In the genomic region with DNA sequence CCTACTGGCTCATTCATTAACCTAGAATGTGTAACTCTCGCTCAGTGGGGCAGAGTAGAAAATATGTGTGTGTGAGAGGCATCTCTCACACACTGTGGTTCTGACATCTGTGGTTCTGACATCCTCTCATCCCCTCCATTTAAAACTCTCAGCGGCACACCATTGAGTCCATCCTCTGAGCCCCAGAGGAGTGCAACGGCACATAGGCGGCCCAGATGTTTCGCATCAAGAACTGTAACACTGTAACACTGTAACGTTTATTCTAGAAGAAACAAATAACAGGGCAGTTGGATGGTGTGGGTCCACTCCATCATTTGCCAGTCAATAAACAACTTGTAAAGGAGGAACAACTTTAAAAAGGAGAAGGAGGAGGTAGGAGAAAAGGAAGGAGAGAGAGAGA, we compare ENCODE assay signal across 15 mouse cellular contexts.
"Had no signal": no experiment of that assay in that cellular context is flagged by ENCODE, and none has a peak within 500 bp of the region (broad histone marks: within the 10 kb centered on the region; RNA-seq: fewer than 3 reads in every experiment).

No protein-coding gene starts in this region.

- H3K9ac ChIP-seq: neural tube, embryonic 15.5 days; stomach, embryonic 15.5 days had no signal

- H3K27me3 ChIP-seq: neural tube, embryonic 15.5 days; stomach, embryonic 15.5 days had no signal

- H3K27ac ChIP-seq: neural tube, embryonic 15.5 days; stomach, embryonic 15.5 days; stomach, postnatal 0 days had no signal

- H3K4me2 ChIP-seq: neural tube, embryonic 15.5 days; stomach, embryonic 15.5 days had no signal

- H3K36me3 ChIP-seq: neural tube, embryonic 15.5 days; stomach, embryonic 15.5 days had no signal

- H3K9me3 ChIP-seq: neural tube, embryonic 15.5 days; stomach, embryonic 15.5 days had no signal

- DNase-seq: retina, postnatal 1 day; right cerebral cortex, adult 18-20 months; right cerebral cortex, postnatal 14 days; right cerebral cortex, postnatal 25 days; right cerebral cortex, postnatal 4 days; spleen, adult 18-20 months; thymus, adult 18-20 months; thymus, adult 2 months; thymus, postnatal 14 days; thymus, postnatal 25 days; thymus, postnatal 36 days; thymus, postnatal 4 days had no signal

- H3K4me1 ChIP-seq: stomach, embryonic 15.5 days had no signal

- H3K4me3 ChIP-seq: neural tube, embryonic 15.5 days; stomach, embryonic 15.5 days had no signal
